Mouse (Mus musculus) neutrophil, adult 5-6 weeks (primary cell): ENCODE measurements at regions not wholly inside any gene's neighbourhood (a gene's known extent, or its start where the extent isn't known, plus 50 kb on each side); places are given as distances from the start of the nearest gene placed in this dataset.

Source experiments
- ATAC-seq: fragments of 151-379, 151-347 bp; 2 replicates; pipeline ENCODE4 v1.8.0; 2017; ENCODE audit warnings: mild to moderate bottlenecking, moderate TSS enrichment; ENCODE audit not compliant: insufficient number of reproducible peaks, poor library complexity, low FRiP score, severe bottlenecking; ENCODE audit errors: extremely low read depth

- ATAC-seq: no peak
Observed at GRCm38 (mm10) chr12:54263733-54264417, 60.2 kb upstream of the Egln3 start.

- ATAC-seq: no peak
Observed at GRCm38 (mm10) chr12:54262236-54263005, 58.8 kb upstream of the Egln3 start.

- no peak for ATAC-seq
Observed at GRCm38 (mm10) chr12:54261426-54261825, 57.8 kb upstream of the Egln3 start.

GRCm38 (mm10) chr12:54260502-54260901 is 56.8 kb upstream of the Egln3 start:
- ATAC-seq: no peak

- ATAC-seq: no peak
Observed at GRCm38 (mm10) chr12:54257776-54258433, 54.2 kb upstream of the Egln3 start.

GRCm38 (mm10) chr12:54256506-54257128 is 53.0 kb upstream of the Egln3 start:
- no peak for ATAC-seq
